Mouse (Mus musculus): ENCODE data around the gene Alx1.

GRCm38 (mm10) chr10:103002556-103002955 is 27.5 kb downstream of the Alx1 start:
- no peak for TF ChIP-seq CTCF (IDR thresholded peaks at IDR 0.05; ENCODE audit: borderline replicate concordance, insufficient read depth, low read depth, low read length)
- no peak for TF ChIP-seq POLR2A (IDR thresholded peaks at IDR 0.05; ENCODE audit: borderline replicate concordance, insufficient read depth, low read length)

Data from cerebellum, adult 2 months (tissue).